Comparison of ENCODE assay signal across 18 mouse cellular contexts in genomic region chr11:112706091-112706490, GRCm38 (mm10).
"Had no signal": no experiment of that assay in that cellular context is flagged by ENCODE, and none has a peak within 500 bp of the region (broad histone marks: within the 10 kb centered on the region; RNA-seq: fewer than 3 reads in every experiment).

No protein-coding gene starts in this region.

- DNase-seq: kidney, adult 11 months; kidney, adult 8-10 months; kidney, postnatal 14 days; kidney, postnatal 4 days; lung, adult 18-20 months; lung, postnatal 14 days; lung, postnatal 4 days; retina, postnatal 1 day; thymus, adult 18-20 months; thymus, postnatal 36 days had no signal

- H3K9ac ChIP-seq: kidney, embryonic 15.5 days; liver, embryonic 12.5 days; liver, embryonic 15.5 days; lung, embryonic 15.5 days; midbrain, embryonic 12.5 days; midbrain, embryonic 15.5 days; neural tube, embryonic 13.5 days had no signal

- ATAC-seq: liver, embryonic 12.5 days; midbrain, embryonic 15.5 days had no signal

- H3K4me1 ChIP-seq: kidney, embryonic 15.5 days; liver, embryonic 12.5 days; liver, embryonic 15.5 days had no signal

- H3K27ac ChIP-seq: kidney, embryonic 15.5 days; liver, embryonic 12.5 days; liver, embryonic 15.5 days; lung, embryonic 15.5 days; midbrain, embryonic 12.5 days; midbrain, embryonic 15.5 days; neural tube, embryonic 13.5 days had no signal

- H3K9me3 ChIP-seq: kidney, embryonic 15.5 days; liver, embryonic 12.5 days; liver, embryonic 15.5 days; lung, embryonic 15.5 days; midbrain, embryonic 12.5 days; midbrain, embryonic 15.5 days; neural tube, embryonic 13.5 days had no signal

- H3K36me3 ChIP-seq: kidney, embryonic 15.5 days; liver, embryonic 12.5 days; liver, embryonic 15.5 days; lung, embryonic 15.5 days; midbrain, embryonic 12.5 days; midbrain, embryonic 15.5 days; neural tube, embryonic 13.5 days had no signal

- H3K27me3 ChIP-seq: kidney, embryonic 15.5 days; liver, embryonic 12.5 days; liver, embryonic 15.5 days; lung, embryonic 15.5 days; midbrain, embryonic 12.5 days; midbrain, embryonic 15.5 days; neural tube, embryonic 13.5 days had no signal

- H3K4me3 ChIP-seq: kidney, embryonic 15.5 days; liver, embryonic 12.5 days; liver, embryonic 15.5 days; lung, embryonic 15.5 days; midbrain, embryonic 12.5 days; midbrain, embryonic 15.5 days; myocyte; neural tube, embryonic 13.5 days had no signal

- H3K4me2 ChIP-seq: kidney, embryonic 15.5 days; liver, embryonic 12.5 days; liver, embryonic 15.5 days; lung, embryonic 15.5 days; midbrain, embryonic 12.5 days; midbrain, embryonic 15.5 days; neural tube, embryonic 13.5 days had no signal
